Mouse (Mus musculus) kidney, adult 11 months (tissue): Measurements from ENCODE around the gene Lrrc47.
A peak's percentile ranks its signal among the peaks of the same experiment; 100 is the strongest.

Source experiments
- DNase-seq: peaks from one replicate; pipeline ENCODE4 v3.0.0; 2022

The Lrrc47 gene

GRCm38 (mm10) chr4:154011646-154012089 lies at the start of gene Lrrc47:
Gene Lrrc47, plus strand, starts transcription at chr4:154011731.
- DNase-seq, result peak; percentile 77

DNA sequence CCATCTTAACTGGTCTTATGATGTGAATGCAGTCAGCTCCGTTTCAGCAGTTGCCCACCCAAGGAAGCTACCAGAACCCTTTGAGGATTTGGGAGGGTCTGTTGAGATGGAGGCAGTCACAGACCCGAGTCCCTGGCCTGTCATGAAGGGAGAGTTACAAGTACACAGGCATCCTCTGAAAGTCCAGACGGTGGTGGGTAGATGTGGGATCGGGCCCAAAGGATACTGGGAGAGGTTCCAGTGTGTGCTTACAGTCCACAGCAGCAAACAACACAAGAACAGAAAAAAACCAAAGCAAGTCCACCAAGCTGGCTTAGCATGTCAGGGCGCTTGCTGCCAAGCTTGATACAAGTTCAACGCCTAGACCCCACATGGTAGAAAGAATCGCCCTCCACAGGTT lies 48.9 kb upstream of the Lrrc47 start:
- no peak for DNase-seq

GRCm38 (mm10) chr4:153966651-153967050 lies 44.9 kb upstream of the Lrrc47 start:
- DNase-seq, result no peak

- no peak for DNase-seq
These were observed 44.0 kb upstream of the Lrrc47 start for GRCm38 (mm10) chr4:153967556-153967955.

GRCm38 (mm10) chr4:153968063-153968462 lies 43.5 kb upstream of the Lrrc47 start:
- no peak for DNase-seq

- peak; percentile 92 for DNase-seq
These were observed 36.9 kb upstream of the Lrrc47 start, which contains the start of the genes Dffb and Cep104 for GRCm38 (mm10) chr4:153974431-153975291. Gene Dffb, minus strand, starts transcription at chr4:153975126. Gene Cep104, plus strand, starts transcription at chr4:153975194.

DNA sequence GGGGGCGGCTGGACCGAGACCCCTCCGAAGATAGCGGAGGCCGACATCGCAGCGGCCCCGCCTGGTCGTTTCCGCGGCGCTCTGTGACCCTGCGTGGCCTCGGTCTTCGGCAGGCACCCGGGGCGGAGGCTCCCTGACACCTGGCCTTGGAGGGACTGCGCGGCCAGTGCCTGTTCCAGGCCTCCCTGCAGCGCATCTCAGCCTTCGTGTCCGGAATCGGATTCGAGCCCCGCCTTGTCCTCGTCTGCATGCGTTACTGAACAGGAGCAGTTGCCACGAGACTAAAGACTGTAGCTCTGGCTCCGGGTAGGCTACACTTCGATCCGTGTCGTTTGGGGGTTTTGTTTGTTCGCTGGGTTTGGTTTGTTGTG lies 36.3 kb upstream of the Lrrc47 start:
- DNase-seq, result no peak

GRCm38 (mm10) chr4:153975768-153976167 lies 35.8 kb upstream of the Lrrc47 start:
- DNase-seq, result no peak

DNA sequence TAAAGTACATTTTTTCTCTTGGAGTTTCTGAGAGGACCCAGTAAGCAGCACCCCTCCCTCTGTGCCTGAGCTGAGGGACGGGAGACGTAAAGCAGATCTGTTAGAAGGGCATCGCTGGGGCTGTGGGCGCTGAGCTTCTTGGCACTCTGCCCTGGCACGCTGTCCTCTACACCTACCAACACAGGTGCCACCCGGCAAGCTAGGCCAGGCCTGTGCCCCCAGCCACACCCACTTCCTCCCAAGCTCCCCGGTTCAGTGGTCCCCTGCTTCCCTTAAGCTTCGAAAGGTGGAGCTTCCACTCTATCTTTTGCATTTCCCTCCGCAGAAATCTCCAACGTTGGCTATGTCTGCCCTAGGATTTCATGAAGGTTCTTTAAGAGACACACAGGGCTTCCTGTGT lies 32.3 kb upstream of the Lrrc47 start:
- DNase-seq, result no peak

- DNase-seq, result no peak
These were observed 31.1 kb upstream of the Lrrc47 start for GRCm38 (mm10) chr4:153980470-153980869.

DNA sequence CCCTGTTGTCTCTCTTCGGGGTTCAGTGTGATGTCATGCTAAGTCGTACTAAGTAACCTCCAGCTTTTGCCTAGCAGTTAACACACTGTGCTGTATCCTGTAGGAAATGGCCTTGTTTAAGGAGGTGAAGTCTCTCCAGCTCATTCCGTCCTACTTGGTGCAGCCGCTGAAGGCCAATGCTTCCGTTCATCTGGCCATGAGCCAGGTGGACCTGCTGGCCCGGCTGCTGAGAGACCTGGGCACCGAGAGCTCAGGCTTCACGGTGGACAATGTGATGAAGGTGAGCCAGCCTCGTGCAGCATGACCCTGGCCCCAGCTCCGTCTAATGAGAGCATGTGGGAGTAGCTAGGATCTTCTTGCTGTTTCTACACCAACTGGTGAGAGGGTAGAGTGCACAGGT lies 18.8 kb upstream of the Lrrc47 start:
- no peak for DNase-seq

DNA sequence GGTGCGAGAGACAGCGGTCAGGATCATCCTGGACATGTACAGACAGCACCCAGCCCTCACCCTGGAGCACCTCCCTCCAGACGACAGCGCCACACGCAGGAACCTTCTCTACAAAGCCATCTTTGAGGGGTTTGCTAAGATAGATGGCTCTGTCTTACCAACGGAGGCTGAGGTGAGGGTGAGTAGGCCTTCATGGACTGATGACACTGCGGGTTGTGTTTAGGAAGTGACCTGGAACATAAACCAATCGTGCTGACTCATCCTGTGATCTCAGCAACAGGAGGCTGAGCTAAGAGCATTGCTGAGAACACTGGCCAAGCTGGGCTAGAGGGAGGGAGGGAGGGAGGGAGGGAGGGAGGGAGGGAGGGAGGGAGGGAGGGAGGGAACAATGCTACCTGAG lies 18.0 kb upstream of the Lrrc47 start:
- no peak for DNase-seq

DNA sequence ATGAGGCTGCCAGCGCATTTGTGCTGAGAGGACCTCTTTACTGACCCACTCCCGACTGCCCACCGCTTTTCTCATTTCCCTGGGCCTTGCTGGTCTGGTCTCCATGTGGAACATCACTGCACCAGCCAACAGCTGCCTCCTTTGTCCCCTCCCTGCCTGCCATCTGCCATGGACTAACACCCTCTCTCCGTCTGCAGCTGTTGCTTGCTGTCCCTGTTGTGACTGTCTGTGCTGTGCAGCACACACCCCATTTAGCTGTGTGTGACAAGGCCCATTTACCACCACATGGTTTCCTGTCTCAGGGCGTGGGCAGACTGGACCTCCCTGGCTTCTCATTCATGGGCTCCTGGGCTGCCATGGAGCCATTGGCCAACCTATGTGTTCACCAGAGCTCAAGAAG lies 6.0 kb upstream of the Lrrc47 start:
- DNase-seq, result no peak

GRCm38 (mm10) chr4:154006264-154006663 lies 5.3 kb upstream of the Lrrc47 start:
- no peak for DNase-seq

DNA sequence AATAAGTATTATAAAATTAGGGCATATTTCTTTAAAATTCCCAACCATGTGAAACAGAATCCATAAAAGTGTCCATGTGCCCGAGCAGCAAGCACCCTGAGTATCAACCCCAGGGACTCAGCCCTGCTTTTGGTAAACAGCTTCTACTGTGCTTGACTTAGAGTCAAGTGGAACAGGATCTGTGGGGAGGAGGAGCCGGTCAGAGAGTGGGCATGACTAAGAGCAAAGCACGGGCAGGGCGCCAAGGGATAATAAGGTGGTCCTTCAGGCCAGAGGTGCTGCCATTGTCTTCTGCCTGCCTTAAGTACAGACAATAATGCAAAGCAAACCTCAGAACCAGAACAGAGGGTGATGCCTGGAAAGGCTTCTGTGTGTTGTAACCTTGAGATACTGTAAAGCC lies 3.8 kb upstream of the Lrrc47 start:
- no peak for DNase-seq

- no peak for DNase-seq
These were observed 455 bp upstream of the Lrrc47 start for GRCm38 (mm10) chr4:154010907-154011645.

DNA sequence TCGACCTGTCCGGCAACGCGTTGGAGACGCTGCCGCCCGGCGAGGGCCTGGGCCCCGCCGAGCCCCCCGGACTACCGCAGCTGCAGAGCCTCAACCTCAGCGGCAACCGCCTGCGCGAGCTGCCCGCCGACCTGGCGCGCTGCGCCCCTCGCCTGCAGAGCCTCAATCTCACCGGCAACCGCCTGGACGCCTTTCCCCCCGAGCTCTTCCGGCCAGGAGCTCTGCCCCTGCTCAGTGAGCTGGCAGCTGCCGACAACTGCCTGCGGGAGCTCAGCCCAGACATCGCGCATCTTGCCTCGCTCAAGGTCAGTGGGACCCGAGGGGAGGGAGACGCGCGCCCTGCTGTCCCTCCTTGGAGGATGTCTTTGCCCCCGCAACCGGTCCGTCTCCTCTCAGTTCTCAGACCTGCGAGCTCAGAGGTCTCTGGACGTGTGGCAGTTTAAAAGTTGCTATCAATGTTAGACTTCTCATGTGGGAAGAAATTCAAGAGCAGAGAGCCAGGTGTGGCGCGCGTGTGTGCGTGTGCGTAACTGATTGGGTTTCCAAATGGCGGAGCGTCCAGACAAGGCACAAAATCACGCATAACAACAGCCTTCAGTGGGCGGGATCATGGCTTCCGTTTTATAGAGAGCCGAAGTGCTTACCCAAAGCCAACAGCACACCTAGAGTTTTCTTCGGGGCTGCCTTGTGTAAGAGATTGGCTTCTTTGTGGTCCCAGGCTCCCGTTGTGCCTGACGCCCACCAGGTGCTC lies 776 bp downstream of the Lrrc47 start:
- DNase-seq, result no peak

DNA sequence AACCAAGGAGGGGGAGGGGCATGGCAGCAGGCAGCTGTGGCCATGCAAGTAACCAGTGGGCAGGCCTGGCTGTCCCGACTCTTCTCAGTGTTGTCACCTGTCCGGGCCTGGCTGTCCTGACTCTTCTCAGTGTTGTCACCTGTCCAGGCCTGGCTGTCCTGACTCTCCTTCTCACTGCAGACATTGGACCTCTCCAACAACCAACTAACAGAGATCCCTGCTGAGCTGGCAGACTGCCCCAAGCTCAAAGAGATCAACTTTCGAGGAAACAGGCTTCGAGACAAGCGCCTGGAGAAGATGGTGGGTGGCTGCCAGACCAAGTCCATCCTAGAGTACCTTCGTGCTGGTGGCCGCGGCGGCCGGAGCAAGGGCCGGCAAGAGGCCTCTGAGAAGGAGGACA lies 3.9 kb downstream of the Lrrc47 start:
- peak; percentile 43 for DNase-seq

- DNase-seq, result peak; percentile 86
These were observed 8.0 kb downstream of the Lrrc47 start for GRCm38 (mm10) chr4:154019571-154019970.

DNA sequence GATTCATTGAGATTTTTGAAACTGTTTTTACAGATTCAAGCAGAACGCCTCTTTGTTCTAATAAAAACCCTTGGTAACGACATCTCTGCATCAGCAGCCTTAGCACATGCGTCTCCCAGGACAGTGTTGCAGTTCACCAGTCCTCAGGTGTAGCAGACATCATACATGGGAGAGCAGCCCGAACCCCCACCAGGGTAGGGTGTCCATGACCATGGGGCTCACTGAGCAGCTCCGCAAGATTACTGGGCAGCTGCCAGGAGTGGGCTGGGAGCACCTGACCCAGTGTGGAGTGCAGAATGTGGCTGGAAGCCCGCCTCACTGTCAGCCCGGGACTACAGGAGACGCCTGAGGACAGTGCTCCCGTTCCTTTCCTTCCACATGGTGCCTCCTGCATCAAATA lies 9.9 kb downstream of the Lrrc47 start:
- DNase-seq, result peak; percentile 70

DNA sequence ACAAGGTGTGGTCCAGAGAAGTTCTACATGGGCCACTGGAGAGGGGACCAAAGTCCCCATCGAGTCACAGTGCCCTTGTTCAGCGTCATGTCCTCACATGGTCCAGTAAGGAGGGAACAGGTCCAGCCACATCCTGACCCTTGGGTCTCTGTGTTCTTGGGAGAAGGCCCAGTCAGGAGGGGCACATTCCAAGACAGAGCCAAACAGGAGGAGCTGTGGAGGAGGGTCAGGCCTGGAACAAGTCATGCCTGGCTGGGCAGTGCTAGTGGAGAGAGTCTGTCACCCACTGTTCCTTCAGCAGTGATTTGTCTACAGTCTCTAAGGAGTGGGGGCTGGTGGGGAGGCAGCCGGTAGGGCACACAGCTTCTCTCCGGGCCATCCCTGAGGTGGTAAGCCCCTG lies 10.9 kb downstream of the Lrrc47 start:
- DNase-seq, result peak; percentile 95

- no peak for DNase-seq
These were observed 11.3 kb downstream of the Lrrc47 start for GRCm38 (mm10) chr4:154022844-154023243.
